In the genomic region with DNA sequence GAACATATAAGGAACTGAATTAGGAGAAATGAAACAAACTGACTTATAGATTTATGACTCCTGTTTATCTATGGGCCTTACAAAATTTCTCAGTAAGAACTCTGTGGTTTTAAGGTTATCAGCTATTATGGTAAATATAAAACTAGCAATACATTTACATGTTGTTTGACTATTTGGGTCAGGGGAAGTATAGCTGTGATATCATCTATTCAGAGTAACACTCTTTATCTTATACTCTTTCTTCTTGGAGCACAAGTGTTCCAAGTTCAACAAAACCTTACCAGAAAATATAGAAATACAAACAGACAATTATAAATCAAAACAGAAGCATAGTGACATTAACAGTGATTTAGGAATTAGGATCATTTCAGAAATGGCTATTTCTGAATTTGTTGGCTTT, we compare ENCODE assay signal across 22 mouse cellular contexts.
DNase-seq lines count a peak whose midpoint lies in the region; ATAC-seq and TF ChIP-seq lines count a peak whose summit lies in the region.
"Had no signal": no experiment of that assay in that cellular context is flagged by ENCODE, and none has a peak within 500 bp of the region (broad histone marks: within the 10 kb centered on the region; RNA-seq: fewer than 3 reads in every experiment).

No protein-coding gene starts in this region.

- H3K9me3 ChIP-seq in kidney, embryonic 14.5 days (ENCODE audit: control insufficient read depth, low read length), result no peaks in the 10 kb centered on the region
- H3K9me3 ChIP-seq in kidney, embryonic 15.5 days (replicated peaks), result 0 out of 2 replicates have a peak, but pooled peaks cover 2% of the 10 kb centered on the region
- H3K9me3 ChIP-seq in kidney, embryonic 16.5 days (ENCODE audit: low read length), result no peaks in the 10 kb centered on the region
- no peaks in the 10 kb centered on the region for H3K9me3 ChIP-seq in kidney, postnatal 0 days (replicated peaks; ENCODE audit: low read length)
- H3K9me3 ChIP-seq: G1E had no signal

- H3K4me3 ChIP-seq in kidney, embryonic 14.5 days (ENCODE audit: low read length), result no peak overlapping the region
- H3K4me3 ChIP-seq in kidney, embryonic 15.5 days (replicated peaks), result no peak overlapping the region
- H3K4me3 ChIP-seq in kidney, embryonic 16.5 days (ENCODE audit: low read length), result no peak overlapping the region
- no peak overlapping the region for H3K4me3 ChIP-seq in kidney, postnatal 0 days (replicated peaks; ENCODE audit: low read depth, low read length)

- no peak overlapping the region for H3K27ac ChIP-seq in kidney, embryonic 14.5 days (ENCODE audit: low read depth, low read length)
- H3K27ac ChIP-seq in kidney, embryonic 15.5 days, result no peak overlapping the region
- no peak overlapping the region for H3K27ac ChIP-seq in kidney, embryonic 16.5 days (ENCODE audit: low read length)
- H3K27ac ChIP-seq in kidney, postnatal 0 days, result no peak overlapping the region

- ATAC-seq in kidney, embryonic 14.5 days (ENCODE audit: low FRiP score, low TSS enrichment), result peak; percentile 66; the same call in 1 of the 2 replicates
- 0 out of 2 replicates have a peak, but pooled peaks have one; percentile 22 for ATAC-seq in kidney, embryonic 15.5 days (replicated peaks; ENCODE audit: low FRiP score)
- peak; percentile 54; the same call in 1 of the 2 replicates for ATAC-seq in kidney, embryonic 16.5 days (ENCODE audit: low FRiP score, low TSS enrichment)
- ATAC-seq in kidney, postnatal 0 days (replicated peaks; ENCODE audit: low FRiP score, low read depth), result no peak
- ATAC-seq: activated CD4-positive, CD25-positive, alpha-beta regulatory T cell, adult 4 months; CD4-positive, CD25-positive, alpha-beta regulatory T cell, adult 4 months; Patski had no signal

- no peaks in the 10 kb centered on the region for H3K36me3 ChIP-seq in kidney, embryonic 14.5 days (ENCODE audit: control insufficient read depth, insufficient read depth, low read length)
- H3K36me3 ChIP-seq in kidney, embryonic 15.5 days, result no peaks in the 10 kb centered on the region
- H3K36me3 ChIP-seq in kidney, embryonic 16.5 days (ENCODE audit: insufficient read depth, low read length), result no peaks in the 10 kb centered on the region
- no peaks in the 10 kb centered on the region for H3K36me3 ChIP-seq in kidney, postnatal 0 days (ENCODE audit: insufficient read depth, low read length)
- H3K36me3 ChIP-seq: G1E had no signal

- no peak overlapping the region for H3K4me2 ChIP-seq in kidney, embryonic 14.5 days (replicated peaks; ENCODE audit: low read depth, low read length)
- no peak overlapping the region for H3K4me2 ChIP-seq in kidney, embryonic 15.5 days
- H3K4me2 ChIP-seq in kidney, embryonic 16.5 days (replicated peaks; ENCODE audit: low read depth, low read length), result no peak overlapping the region
- no peak overlapping the region for H3K4me2 ChIP-seq in kidney, postnatal 0 days (ENCODE audit: low read length)

- DNase-seq in kidney, postnatal 25 days, result no peak
- no peak for DNase-seq in kidney, postnatal 4 days
- no peak for DNase-seq in kidney, adult 8-10 months
- DNase-seq in kidney, postnatal 0 days (ENCODE audit: low spot score), result peak; percentile 75
- no peak for DNase-seq in kidney, postnatal 14 days
- DNase-seq: adrenal gland, adult 2 months; adrenal gland, adult 8-10 months; adrenal gland, postnatal 10 days; adrenal gland, postnatal 14 days; adrenal gland, postnatal 25 days; adrenal gland, postnatal 36 days; B cell, adult 2 months; cerebellum, adult 11 months; cerebellum, adult 11-12 months had no signal

- no peaks in the 10 kb centered on the region for H3K27me3 ChIP-seq in kidney, embryonic 14.5 days (ENCODE audit: control insufficient read depth, insufficient read depth, low read length)
- no peaks in the 10 kb centered on the region for H3K27me3 ChIP-seq in kidney, embryonic 15.5 days
- no peaks in the 10 kb centered on the region for H3K27me3 ChIP-seq in kidney, embryonic 16.5 days (ENCODE audit: insufficient read depth, low read length)
- H3K27me3 ChIP-seq in kidney, postnatal 0 days (ENCODE audit: insufficient read depth, low read length), result no peaks in the 10 kb centered on the region
- H3K27me3 ChIP-seq: CH12.LX, Patski had no signal

- no peak overlapping the region for H3K9ac ChIP-seq in kidney, embryonic 14.5 days (ENCODE audit: low read depth, low read length)
- no peak overlapping the region for H3K9ac ChIP-seq in kidney, embryonic 15.5 days
- H3K9ac ChIP-seq in kidney, embryonic 16.5 days (replicated peaks; ENCODE audit: low read length), result no peak overlapping the region
- H3K9ac ChIP-seq in kidney, postnatal 0 days (ENCODE audit: low read depth, low read length), result no peak overlapping the region

- no peaks in the 10 kb centered on the region for H3K4me1 ChIP-seq in kidney, embryonic 14.5 days (ENCODE audit: control insufficient read depth, insufficient read depth, low read length)
- no peaks in the 10 kb centered on the region for H3K4me1 ChIP-seq in kidney, embryonic 15.5 days
- no peaks in the 10 kb centered on the region for H3K4me1 ChIP-seq in kidney, embryonic 16.5 days (ENCODE audit: insufficient read depth, low read length)
- H3K4me1 ChIP-seq in kidney, postnatal 0 days (replicated peaks; ENCODE audit: insufficient read depth, low read length), result no peaks in the 10 kb centered on the region

- no peak for TF ChIP-seq CTCF in kidney, postnatal 0 days (IDR thresholded peaks at IDR 0.05; ENCODE audit: low read depth)
